Mouse (Mus musculus): Measurements from ENCODE around the gene B130006D01Rik. TPM values are rescaled to one million over a fixed set of nuclear protein-coding genes. Genes with fewer than 3 reads are reported as not detected.
"Not testable (repeated sequence)": the region's sequence is repeated elsewhere in the genome, so short reads cannot be mapped to it uniquely, and the experiment has no call there.

B130006D01Rik gene
- polyA plus RNA-seq, 1 experiment, result 0.15 TPM

- DNase-seq (ENCODE audit: low spot score), result peak; percentile 53
Observed at GRCm38 (mm10) chr11:95713225-95713810, 10.1 kb upstream of the B130006D01Rik start.

- DNase-seq (ENCODE audit: low spot score), result no peak
Observed at GRCm38 (mm10) chr11:95713811-95714241, 9.6 kb upstream of the B130006D01Rik start.

- no peak for DNase-seq (ENCODE audit: low spot score)
Observed at GRCm38 (mm10) chr11:95714411-95714810, 9.0 kb upstream of the B130006D01Rik start.

DNA sequence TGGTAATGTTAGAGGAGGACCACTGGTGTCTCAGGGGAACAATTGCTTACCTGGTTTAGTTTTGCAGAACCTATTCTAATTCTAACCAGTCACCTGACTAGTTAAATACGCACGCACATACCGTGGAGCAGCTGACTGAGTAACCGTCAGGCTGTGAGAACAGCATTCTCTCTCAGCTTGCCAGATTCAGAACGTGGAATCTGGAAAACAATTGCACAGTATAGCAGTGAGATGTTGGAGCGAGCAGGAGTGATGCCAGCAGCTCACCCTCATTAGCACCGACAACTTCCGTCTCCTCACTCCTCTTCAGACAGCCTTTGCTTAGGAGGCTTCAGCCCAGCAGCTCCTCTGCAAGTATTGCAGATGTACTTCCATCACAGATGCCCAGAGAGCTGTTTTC is 7.3 kb upstream of the B130006D01Rik start:
- DNase-seq (ENCODE audit: low spot score), result no peak

- DNase-seq (ENCODE audit: low spot score), result no peak
Observed at GRCm38 (mm10) chr11:95719356-95719755, 4.0 kb upstream of the B130006D01Rik start.

DNA sequence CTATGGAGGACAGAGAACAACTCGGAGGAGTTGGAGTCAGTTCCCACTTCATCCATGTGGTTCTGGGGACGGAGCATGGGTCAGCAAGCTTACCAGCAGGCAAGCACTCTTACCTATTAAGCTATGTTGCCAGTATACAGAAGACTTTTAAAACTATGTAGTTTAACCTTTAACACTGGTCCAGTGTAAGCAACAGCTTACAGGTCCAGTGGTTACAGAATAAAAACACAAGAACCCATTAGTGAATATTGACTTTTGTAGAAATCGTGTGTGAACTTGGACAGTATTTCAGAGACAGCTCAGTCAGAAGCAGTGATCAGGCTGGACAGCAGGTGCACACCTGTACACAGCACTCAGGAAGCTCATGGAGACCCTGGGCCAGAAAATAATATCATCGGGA is 1.1 kb downstream of the B130006D01Rik start:
- no peak for DNase-seq (ENCODE audit: low spot score)

- no peak for DNase-seq (ENCODE audit: low spot score)
Observed at GRCm38 (mm10) chr11:95726156-95726555, 2.8 kb downstream of the B130006D01Rik start.

DNA sequence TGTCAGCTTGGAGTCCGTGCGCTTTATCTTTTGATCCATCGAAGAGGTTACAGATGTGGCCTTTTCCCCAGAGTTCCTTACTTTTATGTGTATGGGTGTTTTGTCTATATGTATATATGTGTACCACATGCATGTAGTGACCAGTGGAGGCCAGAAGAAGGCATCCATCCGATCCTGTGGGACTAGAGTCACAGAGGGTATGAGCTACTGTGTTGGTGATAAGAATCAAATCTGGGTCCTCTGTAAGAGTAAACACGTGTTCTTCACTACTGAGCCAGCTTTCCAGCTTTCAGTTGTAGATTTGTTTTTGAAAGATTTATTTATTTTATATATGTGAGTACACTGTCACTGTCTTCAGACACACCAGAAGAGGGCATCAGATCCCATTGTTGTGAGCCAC is 4.6 kb downstream of the B130006D01Rik start:
- no peak for DNase-seq (ENCODE audit: low spot score)

DNA sequence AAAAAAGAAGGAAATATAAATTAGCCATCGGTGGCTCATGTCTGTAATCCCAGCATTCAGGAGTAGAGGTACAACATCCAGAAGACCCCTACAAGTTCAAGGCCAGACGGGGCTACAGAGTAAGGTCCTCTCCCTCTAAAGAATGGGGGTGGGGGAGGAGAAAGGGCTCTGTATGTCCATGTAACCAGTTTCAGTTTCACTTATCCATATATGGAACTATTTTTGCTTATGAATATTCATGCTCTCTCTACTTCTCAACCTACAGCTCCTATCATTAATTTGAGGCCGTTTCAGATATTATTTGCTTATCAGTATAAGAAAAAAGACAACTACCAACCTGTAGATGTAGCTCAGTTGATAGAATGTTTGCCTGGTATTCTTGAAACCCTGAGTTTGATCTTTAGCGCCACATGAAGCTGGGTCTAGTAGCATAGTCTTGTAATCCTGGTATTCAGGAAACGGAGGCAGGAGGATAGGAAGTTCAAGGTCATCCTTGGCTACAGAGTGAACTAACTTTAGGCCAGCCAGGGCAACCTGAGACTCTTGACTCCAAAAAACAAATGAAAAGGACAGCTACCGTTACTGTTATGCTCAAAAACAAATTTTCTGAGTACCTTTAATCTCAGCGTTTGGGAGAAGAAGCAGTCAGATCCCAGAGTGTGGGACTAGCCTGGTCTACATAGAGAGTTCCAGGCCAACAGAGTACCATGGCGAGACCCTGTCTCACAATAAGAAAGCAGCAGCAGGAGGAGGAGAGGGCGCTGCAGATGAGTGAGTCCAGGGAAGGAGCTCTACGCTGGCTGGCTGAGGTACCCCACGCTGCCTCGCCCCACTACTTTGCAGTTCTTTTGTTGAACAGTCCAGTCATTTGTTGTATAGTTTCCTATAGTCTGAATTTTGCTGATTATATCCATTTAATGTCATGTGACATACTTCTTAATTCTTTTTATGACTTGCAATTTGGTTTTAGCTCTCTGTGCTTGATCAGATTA is 5.8 kb downstream of the B130006D01Rik start:
- DNase-seq (ENCODE audit: low spot score), result no peak

- no peak for DNase-seq (ENCODE audit: low spot score)
Observed at GRCm38 (mm10) chr11:95734485-95734884, 11.1 kb downstream of the B130006D01Rik start.

- DNase-seq (ENCODE audit: low spot score), result no peak
Observed at GRCm38 (mm10) chr11:95737811-95738210, 14.4 kb downstream of the B130006D01Rik start.

DNA sequence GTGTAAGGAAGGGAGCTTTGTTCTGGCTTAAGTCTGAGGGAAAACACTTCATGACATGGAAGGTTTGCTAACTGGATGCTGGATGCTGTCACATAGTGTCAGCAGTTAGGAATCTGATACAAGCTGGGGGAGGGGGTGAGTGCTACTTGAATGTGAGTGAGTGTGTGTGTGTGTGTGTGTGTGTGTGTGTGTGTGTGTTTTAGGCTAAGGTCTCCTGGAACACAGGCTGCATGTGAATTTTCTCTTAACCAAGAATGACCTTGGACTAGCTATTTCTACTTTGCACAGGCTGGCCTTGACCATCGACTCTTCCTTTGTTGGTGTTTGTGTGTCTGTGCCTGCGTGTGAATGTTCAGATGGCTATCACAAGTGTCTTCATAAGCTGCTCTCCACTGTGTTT is 21.1 kb downstream of the B130006D01Rik start:
- DNase-seq (ENCODE audit: low spot score), result no peak

- DNase-seq (ENCODE audit: low spot score), result no peak
Observed at GRCm38 (mm10) chr11:95746821-95747220, 23.4 kb downstream of the B130006D01Rik start.

DNA sequence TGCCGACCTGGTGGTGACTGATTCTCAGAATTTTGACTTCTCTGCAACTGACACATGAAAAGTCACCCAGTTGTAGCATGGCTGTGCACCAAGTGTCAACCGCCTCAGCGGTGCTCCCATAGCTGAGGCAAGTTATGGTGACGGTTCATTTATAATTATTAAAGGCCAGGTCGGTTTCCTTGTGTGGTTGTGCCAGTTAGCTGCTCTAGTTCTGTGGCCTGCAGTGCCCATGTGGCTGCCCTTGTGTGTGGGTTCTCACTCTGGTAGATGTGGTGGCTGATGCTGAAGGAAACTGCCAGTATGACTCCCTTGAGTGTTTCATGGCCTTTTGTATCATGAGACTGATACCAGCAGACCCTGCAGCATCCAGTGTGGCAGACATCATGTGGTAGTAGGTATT is 24.9 kb downstream of the B130006D01Rik start:
- DNase-seq (ENCODE audit: low spot score), result no peak

GRCm38 (mm10) chr11:95749619-95750018 is 26.2 kb downstream of the B130006D01Rik start:
- no peak for DNase-seq (ENCODE audit: low spot score)

GRCm38 (mm10) chr11:95750995-95751394 is 27.6 kb downstream of the B130006D01Rik start:
- DNase-seq (ENCODE audit: low spot score), result no peak

DNA sequence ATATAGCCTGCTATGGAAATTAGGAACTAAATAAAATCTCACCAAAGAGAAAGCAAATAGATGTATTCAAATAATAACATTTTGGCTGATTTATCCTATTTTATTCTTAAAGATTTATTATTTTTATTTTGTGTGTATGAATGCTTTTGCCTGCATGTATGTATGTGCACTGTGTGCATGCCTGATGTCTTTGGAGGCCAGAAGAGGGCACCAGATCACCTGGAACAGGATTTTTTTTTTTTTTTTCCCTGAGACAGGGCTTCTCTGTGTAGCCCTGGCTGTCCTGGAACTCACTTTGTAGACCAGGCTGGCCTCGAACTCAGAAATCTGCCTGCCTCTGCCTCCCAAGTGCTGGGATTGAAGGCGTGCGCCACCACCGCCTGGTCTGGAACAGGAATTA is 31.8 kb downstream of the B130006D01Rik start:
- not testable (repeated sequence) for DNase-seq (ENCODE audit: low spot score)

DNA sequence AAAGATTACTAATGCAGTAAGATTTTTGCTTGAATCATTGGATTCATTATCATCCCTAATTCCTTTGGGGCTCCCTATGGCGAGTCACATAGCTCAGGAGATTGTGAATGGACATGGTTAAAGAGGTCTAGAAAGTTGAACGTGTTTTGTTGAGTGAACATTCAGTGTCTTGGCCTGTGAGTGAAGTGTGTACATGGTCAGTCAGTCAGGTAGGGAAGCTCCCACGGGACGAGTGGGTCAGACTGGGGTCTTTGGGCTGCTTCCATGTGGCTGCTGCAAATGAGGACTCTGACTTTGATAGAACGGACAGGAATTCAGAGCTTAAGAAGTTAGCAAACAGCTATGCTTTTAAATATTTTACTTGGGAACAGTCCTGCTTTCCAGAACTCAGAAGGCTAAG is 37.1 kb downstream of the B130006D01Rik start:
- no peak for DNase-seq (ENCODE audit: low spot score)

DNA sequence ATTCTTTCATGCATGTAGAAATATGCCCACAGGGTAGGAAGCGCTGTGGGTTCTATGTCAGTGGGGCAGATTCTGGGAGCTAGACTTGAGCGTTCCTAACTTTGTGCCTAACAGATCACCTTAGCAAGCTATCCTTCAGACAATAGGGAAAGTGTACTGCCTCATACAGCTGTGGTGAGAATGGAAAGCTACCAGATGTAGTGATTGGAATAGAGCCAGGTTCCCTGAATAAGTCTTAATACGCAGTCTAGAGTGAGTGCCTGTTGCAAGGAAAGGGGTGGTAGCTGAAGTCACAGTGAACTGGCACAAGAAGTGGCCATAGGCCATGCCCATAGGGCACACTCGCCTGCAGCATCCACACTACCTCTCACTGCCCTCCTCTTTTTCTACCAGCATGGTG is 39.6 kb downstream of the B130006D01Rik start:
- DNase-seq (ENCODE audit: low spot score), result no peak

DNA sequence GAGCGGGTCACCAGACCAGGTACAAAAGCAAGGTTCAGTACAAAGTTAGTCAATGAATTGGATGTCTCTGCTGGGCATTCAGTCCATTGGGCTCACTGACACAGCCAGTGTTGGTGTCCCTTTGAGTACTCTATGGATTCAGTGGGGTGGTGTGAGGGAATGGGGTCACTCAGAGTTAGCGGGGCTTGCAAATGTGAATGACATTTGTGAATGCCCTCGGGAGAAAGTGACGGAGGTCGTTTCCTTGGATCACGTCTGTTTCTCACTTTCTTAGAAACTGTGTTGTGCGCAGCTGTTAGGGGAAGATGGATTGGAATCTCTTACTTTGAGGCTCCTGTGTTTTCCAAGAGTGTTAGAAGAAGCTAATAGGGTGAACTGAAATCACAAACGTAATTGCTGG is 41.4 kb downstream of the B130006D01Rik start:
- DNase-seq (ENCODE audit: low spot score), result no peak

DNA sequence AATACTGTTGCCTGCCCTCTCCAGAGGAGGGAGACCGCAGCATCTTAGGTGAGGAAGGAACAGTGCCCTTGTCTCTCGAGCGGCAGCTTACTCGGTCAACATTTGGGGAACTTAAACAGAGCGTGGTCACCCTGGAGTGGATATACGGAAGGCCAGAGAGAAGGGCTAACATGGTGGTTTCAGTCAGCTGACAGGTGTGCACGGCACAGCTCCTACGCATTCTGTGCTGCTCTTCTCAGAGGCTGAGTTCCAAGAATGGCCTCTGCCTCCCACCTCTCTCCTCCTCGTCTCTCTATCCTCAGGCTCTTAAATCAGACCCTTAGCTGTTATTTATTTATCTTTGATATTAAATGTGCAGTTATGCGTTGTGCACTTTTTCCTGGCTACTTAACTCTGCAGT is 41.9 kb downstream of the B130006D01Rik start:
- DNase-seq (ENCODE audit: low spot score), result no peak

DNA sequence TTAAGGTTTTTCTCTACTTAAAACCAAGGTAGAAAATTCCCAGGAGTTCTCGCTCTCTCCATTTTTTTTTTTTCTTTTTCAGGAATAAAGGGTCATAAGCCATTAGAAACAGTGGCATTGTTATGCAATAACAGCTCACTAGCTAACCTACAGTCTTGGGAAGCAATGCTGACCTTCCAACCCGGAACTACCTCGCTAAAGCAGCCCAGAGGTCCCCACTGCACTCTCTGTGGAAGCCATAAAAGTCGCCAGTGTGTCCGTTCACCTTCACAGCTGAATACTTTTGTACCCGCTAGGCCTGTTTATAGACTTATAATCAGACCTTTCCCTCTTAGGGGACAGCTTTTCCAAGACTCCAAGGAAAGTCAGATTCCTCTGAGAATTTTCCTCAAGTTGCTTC is 44.9 kb downstream of the B130006D01Rik start:
- no peak for DNase-seq (ENCODE audit: low spot score)

GRCm38 (mm10) chr11:95769208-95769607 is 45.8 kb downstream of the B130006D01Rik start:
- no peak for DNase-seq (ENCODE audit: low spot score)
